In the genomic region with DNA sequence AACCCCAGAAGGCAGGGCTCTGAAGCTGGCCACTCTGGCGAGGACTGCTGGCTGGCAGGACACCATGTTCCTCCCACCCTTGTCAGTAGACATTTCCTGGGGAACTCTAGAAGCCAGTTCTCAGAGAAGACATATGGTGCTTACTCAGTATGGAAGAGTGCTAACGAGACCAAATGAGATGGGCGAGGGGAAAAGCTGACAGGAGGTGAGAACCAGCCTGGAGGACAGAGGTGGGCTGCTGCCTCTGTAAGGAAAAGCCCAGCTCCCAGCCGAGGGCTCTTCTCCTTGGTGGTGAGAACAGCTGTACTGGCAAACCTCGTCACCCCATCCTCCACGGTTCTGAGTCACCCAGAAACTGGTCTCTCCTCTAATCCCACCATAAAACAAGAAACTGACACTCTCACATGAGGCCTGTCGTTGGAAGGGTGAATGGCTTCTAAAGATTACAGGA, we compare ENCODE assay signal across 10 mouse cellular contexts.
DNase-seq lines count a peak whose midpoint lies in the region; ATAC-seq and TF ChIP-seq lines count a peak whose summit lies in the region.
"Had no signal": no experiment of that assay in that cellular context is flagged by ENCODE, and none has a peak within 500 bp of the region (broad histone marks: within the 10 kb centered on the region; RNA-seq: fewer than 3 reads in every experiment).

No protein-coding gene starts in this region.

- H3K4me1 ChIP-seq in bone marrow macrophage, adult 2 months (ENCODE audit: control insufficient read depth, insufficient read depth, low read length) = peaks cover 22% of the 10 kb centered on the region

- intact Hi-C loops in gastrocnemius, adult 2 months (cut with DNase I) = no loop called here
- intact Hi-C loops in gastrocnemius, postnatal 14 days (cut with DNase I; ENCODE audit: low total_unique reads) = no loop called here
- intact Hi-C loops in left cerebral cortex, adult 2 months (cut with DNase I) = loop anchor here (1.0 to 5.0 kb wide), 4 partner anchors 19 to 275 kb away; no protein-coding TSS in a partner anchor

- DNase-seq in gastrocnemius, adult 2 months = peak; percentile 41
- no peak for DNase-seq in gastrocnemius, adult 8-10 months (ENCODE audit: low spot score in 2 of 2)
- DNase-seq in gastrocnemius, postnatal 14 days = peak; percentile 25
- peak; percentile 45 to 53 for DNase-seq in left cerebral cortex, adult 2 months (ENCODE audit: extremely low spot score in 1 of 2, low spot score in 2 of 2)
- no peak for DNase-seq in kidney, postnatal 36 days
- DNase-seq in T-cell, adult 2 months (ENCODE audit: low spot score) = no peak
- DNase-seq: embryo, embryonic 11 days had no signal

- H3K4me3 ChIP-seq in gastrocnemius, adult 2 months = no peak overlapping the region
- H3K4me3 ChIP-seq in bone marrow macrophage, adult 2 months (ENCODE audit: insufficient read depth, low read length) = no peak overlapping the region
- H3K4me3 ChIP-seq in left cerebral cortex, adult 2 months = no peak overlapping the region
- H3K4me3 ChIP-seq: neural tube, embryonic 15.5 days had no signal

- TF ChIP-seq POLR2A in bone marrow macrophage, adult 2 months (IDR thresholded peaks at IDR 0.05; ENCODE audit: borderline replicate concordance, low read depth, low read length) = no peak

- H3K27ac ChIP-seq in gastrocnemius, adult 2 months = peak overlapping the region; percentile 79
- H3K27ac ChIP-seq in bone marrow macrophage, adult 2 months (ENCODE audit: insufficient read depth, low read depth, low read length) = peak overlapping the region; percentile 62; the same call in 1 of the 2 replicates
- H3K27ac ChIP-seq in left cerebral cortex, adult 2 months = peak overlapping the region; percentile 70
- H3K27ac ChIP-seq: neural tube, embryonic 15.5 days had no signal

- no peak for ATAC-seq in activated CD4-positive, CD25-positive, alpha-beta regulatory T cell, adult 4 months

- TF ChIP-seq CTCF in gastrocnemius, adult 2 months (IDR thresholded peaks at IDR 0.05) = no peak
- TF ChIP-seq CTCF in bone marrow macrophage, adult 2 months (IDR thresholded peaks at IDR 0.05; ENCODE audit: low read depth, low read length) = no peak
- TF ChIP-seq CTCF in left cerebral cortex, adult 2 months (IDR thresholded peaks at IDR 0.05) = no peak

Comparison
In these comparisons a context has a peak if more than half of its experiments do, and no peak if none do; other contexts are left out.
1. DNase-seq: peak in gastrocnemius, adult 2 months (single experiment), gastrocnemius, postnatal 14 days (single experiment) and left cerebral cortex, adult 2 months (2 of 2); none in gastrocnemius, adult 8-10 months (0 of 2), kidney, postnatal 36 days (0 of 2) and T-cell, adult 2 months (single experiment).
2. Peak in every context shown above with its lines, with median percentiles within 50 percentile points of each other: H3K27ac ChIP-seq.